Mouse (Mus musculus) midbrain, postnatal 0 days (tissue): Measurements from ENCODE around the gene Clcn2. TPM values are rescaled to one million over a fixed set of nuclear protein-coding genes. Genes with fewer than 3 reads are reported as not detected.

Source experiments
- ATAC-seq: fragments of 200-750 bp; cut with Nextera tagmentation; 2 replicates; pipeline ENCODE4 v1.8.0; 2017; ENCODE audit warnings: moderate number of reproducible peaks, mild to moderate bottlenecking, moderate TSS enrichment, moderate library complexity; ENCODE audit not compliant: low FRiP score
- DNase-seq: peaks from one replicate; pipeline ENCODE4 v3.0.0-alpha.2; 2015; ENCODE audit warnings: low spot score
- H3K27ac ChIP-seq: fragments of 300-500 bp; sonication (generic); 2 replicates; pipeline ENCODE4 v1.5.1; 2014; ENCODE audit warnings: low read depth, mild to moderate bottlenecking, low read length, mixed read lengths
- H3K27me3 ChIP-seq: fragments of 300-500 bp; sonication (generic); 2 replicates; pipeline ENCODE4 v1.6.1; 2014; ENCODE audit warnings: low read length, control low read depth, mixed read lengths; ENCODE audit not compliant: insufficient read depth
- H3K36me3 ChIP-seq: fragments of 300-500 bp; sonication (generic); 2 replicates; pipeline ENCODE4 v1.6.1; 2014; ENCODE audit warnings: low read length, control low read depth, mixed read lengths; ENCODE audit not compliant: insufficient read depth
- H3K4me1 ChIP-seq: fragments of 300-500 bp; sonication (generic); 2 replicates; pipeline ENCODE4 v1.6.1; 2014; ENCODE audit warnings: mild to moderate bottlenecking, control low read depth, antibody characterized with exemption, low read length, mixed read lengths; ENCODE audit not compliant: insufficient read depth
- H3K4me2 ChIP-seq: fragments of 300-500 bp; sonication (generic); 2 replicates; pipeline ENCODE4 v1.6.1; 2014; ENCODE audit warnings: low read depth, mild to moderate bottlenecking, low read length, mixed read lengths; ENCODE audit not compliant: poor library complexity, severe bottlenecking
- H3K4me3 ChIP-seq: fragments of 300-500 bp; sonication (generic); 2 replicates; pipeline ENCODE4 v1.5.1; 2014; ENCODE audit warnings: low read depth, mild to moderate bottlenecking, low read length, moderate library complexity
- H3K9ac ChIP-seq: fragments of 300-500 bp; sonication (generic); replicated peaks from 2 replicates; pipeline ENCODE4 v1.6.1; 2014; ENCODE audit warnings: mild to moderate bottlenecking, low read length, moderate library complexity, mixed read lengths; ENCODE audit not compliant: poor library complexity, severe bottlenecking
- H3K9me3 ChIP-seq: fragments of 300-500 bp; sonication (generic); 2 replicates; pipeline ENCODE4 v1.6.1; 2016; ENCODE audit warnings: low read length, control low read depth
- CTCF ChIP-seq: IDR thresholded peaks from 2 replicates; pipeline ENCODE4 v1.5.1; 2016; ENCODE audit warnings: antibody characterized with exemption, mild to moderate bottlenecking
- WGBS: fragments of 180-500 bp; shearing (Covaris S2); extraction: QIAGEN DNeasy Blood & Tissue Kit; methylation state at CpG from one replicate; pipeline ENCODE4 v1.1.7; 2014; 5-methylcytosine and 5-hydroxymethylcytosine counted together
- polyA plus RNA-seq: library from polyadenylated mRNA; unstranded; fragments of >200 nt; fragmentation: Nextera tagmentation; extraction: Ambion mirVana; gene quantifications from 2 replicates; pipeline ENCODE4 v1.2.1, GENCODE M21; 2015
- total RNA-seq: library from RNA; depleted of rRNA; stranded (reverse); fragments of >200 nt; gene quantifications from 2 replicates; pipeline ENCODE4 v1.2.3, GENCODE M21; 2014; rRNA removed

Clcn2 gene
- total and polyA plus RNA-seq, 2 experiments from 2014 or later, result 21.1 to 69.4 TPM

DNA sequence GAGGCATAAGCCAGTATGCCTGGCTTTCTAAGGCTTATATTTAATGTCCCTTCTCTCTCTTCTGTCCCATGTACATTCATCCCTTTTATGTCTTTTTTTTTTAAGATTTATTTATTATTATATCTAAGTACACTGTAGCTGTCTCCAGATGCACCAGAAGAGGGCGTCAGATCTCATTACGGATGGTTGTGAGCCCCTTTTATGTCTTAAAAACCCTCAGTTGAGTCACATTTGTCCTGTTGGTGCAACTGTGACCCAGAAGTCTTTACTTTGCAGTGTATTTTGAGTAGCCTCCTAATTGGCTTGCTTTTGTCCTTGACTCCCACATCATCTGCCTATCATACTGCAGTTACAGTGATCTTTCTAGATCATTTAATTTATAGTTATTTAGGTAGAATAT is 64.2 kb downstream of the Clcn2 start:
- Histone ChIP-seq H3K27me3 (no peaks in the 10 kb centered on the region), H3K27ac (no peak overlapping the region), H3K9me3 (no peaks in the 10 kb centered on the region), H3K4me2 (no peak overlapping the region), H3K4me1 (0 out of 2 replicates have a peak, but pooled peaks cover 6% of the 10 kb centered on the region), H3K36me3 (peaks cover 33% of the 10 kb centered on the region), H3K9ac (no peak overlapping the region), H3K4me3 (no peak overlapping the region)
- 0 out of 2 replicates have a peak, but pooled peaks have one; percentile 9 for TF ChIP-seq CTCF
- WGBS, result 47% methylated on average over 2 of the region's 2 CpGs
- no peak for DNase-seq
- no peak for ATAC-seq

Other genes starting within 250 kb of the Clcn2 start
- gene Eif2b5, start 218.9 kb downstream of the Clcn2 start, total RNA-seq, result 87.2 and 96.4 TPM in 2 replicates
- 70.0 and 74.6 TPM in 2 replicates for gene Eif2b5, start 218.9 kb downstream of the Clcn2 start, polyA plus RNA-seq
- gene Dvl3, start 200.8 kb downstream of the Clcn2 start, total RNA-seq, result 44.9 and 46.3 TPM in 2 replicates
- gene Dvl3, start 200.8 kb downstream of the Clcn2 start, polyA plus RNA-seq, result 24.6 and 29.5 TPM in 2 replicates
- gene Ap2m1, start 182.3 kb downstream of the Clcn2 start, total RNA-seq, result 975 and 994 TPM in 2 replicates
- 1,551 and 1,562 TPM in 2 replicates for gene Ap2m1, start 182.3 kb downstream of the Clcn2 start, polyA plus RNA-seq
- gene Abcf3, start 169.2 kb downstream of the Clcn2 start, total RNA-seq, result 65.3 and 76.0 TPM in 2 replicates
- gene Abcf3, start 169.2 kb downstream of the Clcn2 start, polyA plus RNA-seq, result 73.1 and 75.2 TPM in 2 replicates
- gene Vwa5b2, start 128.3 kb downstream of the Clcn2 start, total RNA-seq, result 65.7 and 66.6 TPM in 2 replicates
- gene Vwa5b2, start 128.3 kb downstream of the Clcn2 start, polyA plus RNA-seq, result 35.5 and 36.4 TPM in 2 replicates
- 5.2 and 6.8 TPM in 2 replicates for gene Eef1akmt4, start 106.2 kb downstream of the Clcn2 start, total RNA-seq
- gene Eef1akmt4, start 106.2 kb downstream of the Clcn2 start, polyA plus RNA-seq, result 3.3 TPM in 2 replicates
- not detected in 2 replicates for gene Gm49333, start 106.1 kb downstream of the Clcn2 start, total RNA-seq
- not detected in 2 replicates for gene Gm49333, start 106.1 kb downstream of the Clcn2 start, polyA plus RNA-seq
- gene Alg3, start 106.0 kb downstream of the Clcn2 start, total RNA-seq, result 21.3 and 38.2 TPM in 2 replicates
- 32.7 and 36.4 TPM in 2 replicates for gene Alg3, start 106.0 kb downstream of the Clcn2 start, polyA plus RNA-seq
- 86.3 and 111 TPM in 2 replicates for gene Camk2n2, start 96.5 kb downstream of the Clcn2 start, total RNA-seq
- 85.4 and 87.6 TPM in 2 replicates for gene Camk2n2, start 96.5 kb downstream of the Clcn2 start, polyA plus RNA-seq
- gene Ece2, start 87.9 kb downstream of the Clcn2 start, total RNA-seq, result 24.4 and 26.9 TPM in 2 replicates
- 16.7 and 16.9 TPM in 2 replicates for gene Ece2, start 87.9 kb downstream of the Clcn2 start, polyA plus RNA-seq
- 201 and 235 TPM in 2 replicates for gene Psmd2, start 66.1 kb downstream of the Clcn2 start, total RNA-seq
- 311 and 316 TPM in 2 replicates for gene Psmd2, start 66.1 kb downstream of the Clcn2 start, polyA plus RNA-seq
- gene Eif4g1, start 49.4 kb downstream of the Clcn2 start, total RNA-seq, result 403 and 430 TPM in 2 replicates
- gene Eif4g1, start 49.4 kb downstream of the Clcn2 start, polyA plus RNA-seq, result 102 and 118 TPM in 2 replicates
- gene Fam131a, start 24.5 kb downstream of the Clcn2 start, total RNA-seq, result 152 and 173 TPM in 2 replicates
- gene Fam131a, start 24.5 kb downstream of the Clcn2 start, polyA plus RNA-seq, result 70.9 and 75.9 TPM in 2 replicates
- 40.0 and 40.3 TPM in 2 replicates for gene Polr2h, start 81 bp downstream of the Clcn2 start, total RNA-seq
- 72.3 and 84.6 TPM in 2 replicates for gene Polr2h, start 81 bp downstream of the Clcn2 start, polyA plus RNA-seq
- gene Chrd, start 15.4 kb upstream of the Clcn2 start, total RNA-seq, result 17.1 and 18.1 TPM in 2 replicates
- 4.1 TPM in 2 replicates for gene Chrd, start 15.4 kb upstream of the Clcn2 start, polyA plus RNA-seq
- gene Thpo, start 16.8 kb upstream of the Clcn2 start, total RNA-seq, result 0.71 and 1.8 TPM in 2 replicates
- gene Thpo, start 16.8 kb upstream of the Clcn2 start, polyA plus RNA-seq, result 0.76 and 0.81 TPM in 2 replicates